18 mouse cellular contexts compared by ENCODE assay signal in the genomic region with DNA sequence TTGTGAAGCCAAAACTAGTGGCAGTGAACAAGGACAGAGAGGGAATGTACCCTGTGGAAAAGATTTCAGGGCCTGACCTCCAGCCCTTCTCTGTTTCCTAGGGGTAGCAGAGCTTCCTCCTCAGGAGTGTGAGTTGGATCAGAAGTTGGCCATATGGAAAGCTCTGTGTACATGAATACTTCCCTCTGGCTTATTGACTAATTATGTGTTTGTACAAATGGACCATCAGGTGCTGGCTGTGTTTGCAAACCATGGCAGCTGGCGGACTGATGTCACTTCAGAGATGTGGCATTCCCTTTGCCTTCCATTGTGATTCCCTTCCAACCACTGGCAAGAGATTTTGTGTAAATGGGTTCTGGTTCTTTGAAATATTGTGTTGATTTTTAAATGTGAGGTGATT. TPM values are rescaled to one million over a fixed set of nuclear protein-coding genes. Genes with fewer than 3 reads are reported as not detected.
DNase-seq lines count a peak whose midpoint lies in the region; ATAC-seq and TF ChIP-seq lines count a peak whose summit lies in the region.
"Had no signal": no experiment of that assay in that cellular context is flagged by ENCODE, and none has a peak within 500 bp of the region (broad histone marks: within the 10 kb centered on the region; RNA-seq: fewer than 3 reads in every experiment).

No protein-coding gene starts in this region.

- WGBS in forebrain, embryonic 11.5 days = 94% methylated on average over 1 of the region's 1 CpGs
- 79% methylated on average over 1 of the region's 1 CpGs for WGBS in forebrain, embryonic 15.5 days
- 67% methylated on average over 1 of the region's 1 CpGs for WGBS in liver, postnatal 0 days (ENCODE audit: insufficient replicate concordance)
- WGBS in liver, embryonic 11.5 days = 80% methylated on average over 1 of the region's 1 CpGs
- WGBS in lung, postnatal 0 days = 61% methylated on average over 1 of the region's 1 CpGs
- 80% methylated on average over 1 of the region's 1 CpGs for WGBS in lung, adult 2 months
- 81% methylated on average over 1 of the region's 1 CpGs for WGBS in hindbrain, embryonic 10.5 days

- no peaks in the 10 kb centered on the region; the same call in 1 of the 2 replicates for H3K4me1 ChIP-seq in forebrain, embryonic 11.5 days (replicated peaks; ENCODE audit: control insufficient read depth, insufficient read depth, low read length)
- H3K4me1 ChIP-seq in forebrain, embryonic 15.5 days = peaks cover 3% of the 10 kb centered on the region
- peaks cover 3% of the 10 kb centered on the region; the same call in 1 of the 2 replicates for H3K4me1 ChIP-seq in liver, postnatal 0 days (ENCODE audit: insufficient read depth)
- peaks cover 5% of the 10 kb centered on the region; the same call in 1 of the 2 replicates for H3K4me1 ChIP-seq in liver, embryonic 11.5 days (replicated peaks; ENCODE audit: control insufficient read depth, insufficient read depth, low read length)
- peaks cover 6% of the 10 kb centered on the region; the same call in 1 of the 2 replicates for H3K4me1 ChIP-seq in lung, postnatal 0 days (ENCODE audit: insufficient read depth, low read depth, low read length)
- no peaks in the 10 kb centered on the region for H3K4me1 ChIP-seq in lung, adult 2 months (ENCODE audit: control insufficient read depth, insufficient read depth, low read length)
- peaks cover 30% of the 10 kb centered on the region for H3K4me1 ChIP-seq in hindbrain, embryonic 10.5 days (replicated peaks)

- H3K9ac ChIP-seq in forebrain, embryonic 11.5 days (ENCODE audit: low read length) = no peak overlapping the region
- H3K9ac ChIP-seq in forebrain, embryonic 15.5 days (replicated peaks) = no peak overlapping the region
- H3K9ac ChIP-seq in liver, postnatal 0 days (replicated peaks) = no peak overlapping the region
- no peak overlapping the region for H3K9ac ChIP-seq in liver, embryonic 11.5 days (ENCODE audit: low read depth, low read length)
- H3K9ac ChIP-seq in lung, postnatal 0 days (replicated peaks; ENCODE audit: low read depth) = no peak overlapping the region
- H3K9ac ChIP-seq: embryonic facial prominence, embryonic 12.5 days; heart, embryonic 12.5 days; hindbrain, embryonic 15.5 days had no signal

- no peaks in the 10 kb centered on the region for H3K36me3 ChIP-seq in forebrain, embryonic 11.5 days (ENCODE audit: control insufficient read depth, insufficient read depth, low read length)
- no peaks in the 10 kb centered on the region for H3K36me3 ChIP-seq in forebrain, embryonic 15.5 days
- no peaks in the 10 kb centered on the region for H3K36me3 ChIP-seq in liver, postnatal 0 days (replicated peaks; ENCODE audit: insufficient read depth, low read length)
- H3K36me3 ChIP-seq in liver, embryonic 11.5 days (ENCODE audit: control insufficient read depth, insufficient read depth, low read length) = no peaks in the 10 kb centered on the region
- H3K36me3 ChIP-seq in lung, postnatal 0 days (ENCODE audit: insufficient read depth, low read length) = no peaks in the 10 kb centered on the region
- H3K36me3 ChIP-seq in hindbrain, embryonic 10.5 days = no peaks in the 10 kb centered on the region
- H3K36me3 ChIP-seq: embryonic facial prominence, embryonic 12.5 days; hindbrain, embryonic 15.5 days had no signal

- H3K4me2 ChIP-seq in forebrain, embryonic 11.5 days (ENCODE audit: low read depth, low read length, severe bottlenecking) = no peak overlapping the region
- H3K4me2 ChIP-seq in forebrain, embryonic 15.5 days (replicated peaks) = no peak overlapping the region
- H3K4me2 ChIP-seq in liver, postnatal 0 days (ENCODE audit: low read depth, low read length) = no peak overlapping the region
- no peak overlapping the region for H3K4me2 ChIP-seq in liver, embryonic 11.5 days
- H3K4me2 ChIP-seq in lung, postnatal 0 days (replicated peaks; ENCODE audit: low read depth, low read length) = no peak overlapping the region
- H3K4me2 ChIP-seq: embryonic facial prominence, embryonic 12.5 days; heart, embryonic 12.5 days; hindbrain, embryonic 15.5 days had no signal

- no peak for ATAC-seq in forebrain, embryonic 11.5 days (replicated peaks; ENCODE audit: low FRiP score)
- ATAC-seq in forebrain, embryonic 15.5 days (replicated peaks) = no peak
- peak; percentile 61 for ATAC-seq in liver, postnatal 0 days
- no peak for ATAC-seq in liver, embryonic 11.5 days (replicated peaks; ENCODE audit: low FRiP score)
- ATAC-seq in lung, postnatal 0 days = peak; percentile 78
- ATAC-seq: forebrain, embryonic 16.5 days had no signal

- H3K9me3 ChIP-seq in forebrain, embryonic 11.5 days (ENCODE audit: control insufficient read depth, low read length) = no peaks in the 10 kb centered on the region
- H3K9me3 ChIP-seq in forebrain, embryonic 15.5 days = no peaks in the 10 kb centered on the region
- H3K9me3 ChIP-seq in liver, postnatal 0 days (ENCODE audit: low read length) = no peaks in the 10 kb centered on the region
- 0 out of 2 replicates have a peak, but pooled peaks cover 3% of the 10 kb centered on the region for H3K9me3 ChIP-seq in liver, embryonic 11.5 days (ENCODE audit: control insufficient read depth, low read length)
- no peaks in the 10 kb centered on the region for H3K9me3 ChIP-seq in lung, postnatal 0 days (ENCODE audit: low read length)
- H3K9me3 ChIP-seq in hindbrain, embryonic 10.5 days = no peaks in the 10 kb centered on the region; the same call in 1 of the 2 replicates
- H3K9me3 ChIP-seq: embryonic facial prominence, embryonic 12.5 days; hindbrain, embryonic 15.5 days had no signal

- TF ChIP-seq CTCF in liver, postnatal 0 days (IDR thresholded peaks at IDR 0.05; ENCODE audit: low read depth) = no peak
- no peak for TF ChIP-seq CTCF in lung, postnatal 0 days (IDR thresholded peaks at IDR 0.05)
- no peak for TF ChIP-seq CTCF in lung, adult 2 months (IDR thresholded peaks at IDR 0.05; ENCODE audit: insufficient read depth, low read length)

- peak; percentile 7 for DNase-seq in forebrain, embryonic 11.5 days (ENCODE audit: low spot score)
- DNase-seq in liver, postnatal 0 days = no peak
- DNase-seq in liver, embryonic 11.5 days (ENCODE audit: low spot score) = no peak
- DNase-seq in lung, postnatal 0 days (ENCODE audit: low spot score) = peak; percentile 72
- no peak for DNase-seq in lung, adult 2 months
- no peak for DNase-seq in hindbrain, embryonic 10.5 days (ENCODE audit: low spot score)
- DNase-seq: adrenal gland, postnatal 10 days; cerebellum, adult 18-20 months; cerebellum, adult 9-11 months; gastrocnemius, postnatal 25 days had no signal

- no peak overlapping the region for H3K27ac ChIP-seq in forebrain, embryonic 11.5 days (ENCODE audit: low read depth, low read length)
- H3K27ac ChIP-seq in forebrain, embryonic 15.5 days (replicated peaks) = no peak overlapping the region
- H3K27ac ChIP-seq in liver, postnatal 0 days (ENCODE audit: low read depth) = peak overlapping the region; percentile 88
- H3K27ac ChIP-seq in liver, embryonic 11.5 days (ENCODE audit: low read depth, low read length) = no peak overlapping the region
- 0 out of 2 replicates have a peak overlapping the region, but pooled peaks have one; percentile 38 for H3K27ac ChIP-seq in lung, postnatal 0 days (ENCODE audit: low read length)
- H3K27ac ChIP-seq in hindbrain, embryonic 10.5 days = no peak overlapping the region; the same call in 1 of the 2 replicates
- H3K27ac ChIP-seq: embryonic facial prominence, embryonic 12.5 days; hindbrain, embryonic 15.5 days had no signal

- no peak overlapping the region for H3K4me3 ChIP-seq in forebrain, embryonic 11.5 days (ENCODE audit: low read depth, low read length)
- H3K4me3 ChIP-seq in forebrain, embryonic 15.5 days = no peak overlapping the region
- H3K4me3 ChIP-seq in liver, postnatal 0 days (ENCODE audit: low read depth, low read length) = no peak overlapping the region
- no peak overlapping the region for H3K4me3 ChIP-seq in liver, embryonic 11.5 days (ENCODE audit: low read depth, low read length)
- no peak overlapping the region for H3K4me3 ChIP-seq in lung, postnatal 0 days (ENCODE audit: low read depth, low read length)
- H3K4me3 ChIP-seq in lung, adult 2 months (replicated peaks; ENCODE audit: extremely low read depth, low read depth, low read length) = no peak overlapping the region
- H3K4me3 ChIP-seq in hindbrain, embryonic 10.5 days = no peak overlapping the region
- H3K4me3 ChIP-seq: embryonic facial prominence, embryonic 12.5 days; heart, embryonic 12.5 days; hindbrain, embryonic 15.5 days had no signal

- no peak for TF ChIP-seq POLR2A in lung, adult 2 months (IDR thresholded peaks at IDR 0.05; ENCODE audit: borderline replicate concordance, extremely low read depth, low read depth, low read length)

- 0 out of 2 replicates have a peak, but pooled peaks cover 2% of the 10 kb centered on the region for H3K27me3 ChIP-seq in forebrain, embryonic 11.5 days (ENCODE audit: control insufficient read depth, insufficient read depth, low read length)
- no peaks in the 10 kb centered on the region for H3K27me3 ChIP-seq in forebrain, embryonic 15.5 days
- H3K27me3 ChIP-seq in liver, postnatal 0 days (ENCODE audit: insufficient read depth, low read length) = peaks cover under 1% of the 10 kb centered on the region; the same call in 1 of the 2 replicates
- H3K27me3 ChIP-seq in liver, embryonic 11.5 days (replicated peaks; ENCODE audit: control insufficient read depth, insufficient read depth, low read length) = peaks cover 2% of the 10 kb centered on the region; the same call in 1 of the 2 replicates
- H3K27me3 ChIP-seq in lung, postnatal 0 days (replicated peaks; ENCODE audit: insufficient read depth, low read length) = no peaks in the 10 kb centered on the region
- peaks cover 20% of the 10 kb centered on the region for H3K27me3 ChIP-seq in hindbrain, embryonic 10.5 days (ENCODE audit: insufficient read depth, poor library complexity, severe bottlenecking)
- H3K27me3 ChIP-seq: embryonic facial prominence, embryonic 12.5 days; heart, embryonic 12.5 days; hindbrain, embryonic 15.5 days had no signal

- no peak for TF ChIP-seq EP300 in liver, postnatal 0 days (IDR thresholded peaks at IDR 0.05; ENCODE audit: low read depth)
- peak; percentile 37; the same call in 1 of the 2 replicates for TF ChIP-seq EP300 in lung, postnatal 0 days (IDR thresholded peaks at IDR 0.05)

RNA-seq across cellular contexts. Expression of a gene that starts 5.9 kb away (rescaled TPM):
- polyA plus RNA-seq in forebrain, embryonic 11.5 days (2014; fragmentation: Nextera tagmentation; extraction: Ambion mirVana) = 0.32 and 0.33 TPM in 2 replicates
- polyA plus RNA-seq in forebrain, embryonic 15.5 days (2015; fragmentation: Nextera tagmentation; extraction: Ambion mirVana) = 0.17 and 0.25 TPM in 2 replicates
- 0.86 and 1.4 TPM in 2 replicates for polyA plus RNA-seq in liver, postnatal 0 days (2015; fragmentation: Nextera tagmentation; extraction: Ambion mirVana)
- 0.51 and 0.66 TPM in 2 replicates for polyA plus RNA-seq in liver, embryonic 11.5 days (2014; fragmentation: Nextera tagmentation; extraction: Ambion mirVana)
- 1.4 and 1.7 TPM in 2 replicates for polyA plus RNA-seq in lung, postnatal 0 days (2015; fragmentation: Nextera tagmentation; extraction: Ambion mirVana)
- polyA plus RNA-seq in lung, adult 2 months (2012; rRNA removed) = 4.0 and 5.6 TPM in 2 replicates
- 0.19 and 0.25 TPM in 2 replicates for polyA plus RNA-seq in hindbrain, embryonic 10.5 days (2016; fragmentation: Nextera tagmentation; extraction: Ambion mirVana)

RNA-seq across cellular contexts. Expression of a gene that starts 25.9 kb away (rescaled TPM):
- 37.7 and 39.4 TPM in 2 replicates for polyA plus RNA-seq in forebrain, embryonic 11.5 days (2014; fragmentation: Nextera tagmentation; extraction: Ambion mirVana)
- 51.1 and 51.6 TPM in 2 replicates for polyA plus RNA-seq in forebrain, embryonic 15.5 days (2015; fragmentation: Nextera tagmentation; extraction: Ambion mirVana)
- 41.4 and 43.4 TPM in 2 replicates for polyA plus RNA-seq in liver, postnatal 0 days (2015; fragmentation: Nextera tagmentation; extraction: Ambion mirVana)
- 48.9 and 49.3 TPM in 2 replicates for polyA plus RNA-seq in liver, embryonic 11.5 days (2014; fragmentation: Nextera tagmentation; extraction: Ambion mirVana)
- polyA plus RNA-seq in lung, postnatal 0 days (2015; fragmentation: Nextera tagmentation; extraction: Ambion mirVana) = 53.5 and 65.8 TPM in 2 replicates
- polyA plus RNA-seq in lung, adult 2 months (2012; rRNA removed) = 9.4 and 12.4 TPM in 2 replicates
- polyA plus RNA-seq in hindbrain, embryonic 10.5 days (2016; fragmentation: Nextera tagmentation; extraction: Ambion mirVana) = 37.0 and 41.5 TPM in 2 replicates

RNA-seq across cellular contexts. Expression of a gene that starts 26.1 kb away (rescaled TPM):
- 166 and 176 TPM in 2 replicates for polyA plus RNA-seq in forebrain, embryonic 11.5 days (2014; fragmentation: Nextera tagmentation; extraction: Ambion mirVana)
- 91.2 and 93.1 TPM in 2 replicates for polyA plus RNA-seq in forebrain, embryonic 15.5 days (2015; fragmentation: Nextera tagmentation; extraction: Ambion mirVana)
- polyA plus RNA-seq in liver, postnatal 0 days (2015; fragmentation: Nextera tagmentation; extraction: Ambion mirVana) = 38.7 and 42.7 TPM in 2 replicates
- polyA plus RNA-seq in liver, embryonic 11.5 days (2014; fragmentation: Nextera tagmentation; extraction: Ambion mirVana) = 185 and 203 TPM in 2 replicates
- 37.1 and 39.0 TPM in 2 replicates for polyA plus RNA-seq in lung, postnatal 0 days (2015; fragmentation: Nextera tagmentation; extraction: Ambion mirVana)
- 15.3 and 20.3 TPM in 2 replicates for polyA plus RNA-seq in lung, adult 2 months (2012; rRNA removed)
- 143 and 175 TPM in 2 replicates for polyA plus RNA-seq in hindbrain, embryonic 10.5 days (2016; fragmentation: Nextera tagmentation; extraction: Ambion mirVana)

RNA-seq across cellular contexts. Expression of a gene that starts 46.3 kb away (rescaled TPM):
- polyA plus RNA-seq in forebrain, embryonic 11.5 days (2014; fragmentation: Nextera tagmentation; extraction: Ambion mirVana) = 57.6 and 65.6 TPM in 2 replicates
- polyA plus RNA-seq in forebrain, embryonic 15.5 days (2015; fragmentation: Nextera tagmentation; extraction: Ambion mirVana) = 39.0 and 45.7 TPM in 2 replicates
- 12.8 and 16.6 TPM in 2 replicates for polyA plus RNA-seq in liver, postnatal 0 days (2015; fragmentation: Nextera tagmentation; extraction: Ambion mirVana)
- polyA plus RNA-seq in liver, embryonic 11.5 days (2014; fragmentation: Nextera tagmentation; extraction: Ambion mirVana) = 38.1 and 38.7 TPM in 2 replicates
- polyA plus RNA-seq in lung, postnatal 0 days (2015; fragmentation: Nextera tagmentation; extraction: Ambion mirVana) = 22.4 and 24.9 TPM in 2 replicates
- 13.2 and 22.6 TPM in 2 replicates for polyA plus RNA-seq in lung, adult 2 months (2012; rRNA removed)
- polyA plus RNA-seq in hindbrain, embryonic 10.5 days (2016; fragmentation: Nextera tagmentation; extraction: Ambion mirVana) = 32.9 and 39.5 TPM in 2 replicates

RNA-seq across cellular contexts. Expression of a gene that starts 47.1 kb away (rescaled TPM):
- 1.0 and 1.8 TPM in 2 replicates for polyA plus RNA-seq in forebrain, embryonic 11.5 days (2014; fragmentation: Nextera tagmentation; extraction: Ambion mirVana)
- 0.51 and 0.56 TPM in 2 replicates for polyA plus RNA-seq in forebrain, embryonic 15.5 days (2015; fragmentation: Nextera tagmentation; extraction: Ambion mirVana)
- not detected in 2 replicates for polyA plus RNA-seq in liver, postnatal 0 days (2015; fragmentation: Nextera tagmentation; extraction: Ambion mirVana)
- polyA plus RNA-seq in liver, embryonic 11.5 days (2014; fragmentation: Nextera tagmentation; extraction: Ambion mirVana) = 0.91 TPM in 1 of 2 replicates, not detected in the other
- polyA plus RNA-seq in lung, postnatal 0 days (2015; fragmentation: Nextera tagmentation; extraction: Ambion mirVana) = not detected in 2 replicates
- polyA plus RNA-seq in lung, adult 2 months (2012; rRNA removed) = not detected in 2 replicates
- polyA plus RNA-seq in hindbrain, embryonic 10.5 days (2016; fragmentation: Nextera tagmentation; extraction: Ambion mirVana) = 0.93 TPM in 1 of 2 replicates, not detected in the other
- polyA plus RNA-seq: C2C12; forebrain, embryonic 16.5 days; heart, embryonic 16.5 days; hindbrain, embryonic 11.5 days had no signal

Comparison
In these comparisons a context has a peak if more than half of its experiments do, and no peak if none do; other contexts are left out.
1. ATAC-seq: peak in liver, postnatal 0 days (single experiment) and lung, postnatal 0 days (single experiment); none in forebrain, embryonic 11.5 days (single experiment), forebrain, embryonic 15.5 days (single experiment) and liver, embryonic 11.5 days (single experiment).
2. DNase-seq: peak in forebrain, embryonic 11.5 days (single experiment) and lung, postnatal 0 days (single experiment); none in liver, postnatal 0 days (single experiment), liver, embryonic 11.5 days (single experiment), lung, adult 2 months (single experiment) and hindbrain, embryonic 10.5 days (single experiment).
3. H3K27ac ChIP-seq: peak in liver, postnatal 0 days (single experiment) and lung, postnatal 0 days (single experiment); none in forebrain, embryonic 11.5 days (single experiment), forebrain, embryonic 15.5 days (single experiment), liver, embryonic 11.5 days (single experiment) and hindbrain, embryonic 10.5 days (single experiment).